Mouse (Mus musculus): ENCODE measurements at regions not wholly inside any gene's neighbourhood (a gene's known extent, or its start where the extent isn't known, plus 50 kb on each side); places are given as distances from the start of the nearest gene placed in this dataset.

DNA sequence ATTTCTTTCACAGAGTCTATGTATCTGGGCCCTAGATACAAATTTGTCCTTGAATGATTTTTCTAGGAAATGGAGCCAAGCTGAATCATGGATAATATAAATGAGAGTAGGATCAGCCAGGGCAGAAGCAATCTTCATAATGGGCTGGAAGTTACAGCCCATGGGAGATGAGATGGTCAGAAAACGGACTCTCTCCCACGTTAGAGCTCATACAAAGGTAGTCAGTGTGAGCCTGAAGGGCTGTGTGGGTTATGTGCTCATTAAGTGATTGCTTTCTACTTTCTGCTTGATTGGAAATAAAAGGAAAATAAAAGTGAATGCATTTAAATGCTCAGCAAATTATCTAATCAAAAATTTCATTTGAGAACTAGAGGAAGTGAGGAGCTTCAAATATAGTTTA, 2017.1 kb upstream of the Pcdh20 start:
- DNase-seq (ENCODE audit: extremely low read depth, low read depth, low spot score), result no peak
- no peak overlapping the region for H3K4me3 ChIP-seq (ENCODE audit: insufficient read depth, low read depth, low read length)
- no peak overlapping the region for H3K27ac ChIP-seq (replicated peaks; ENCODE audit: insufficient read depth, low read depth, low read length)
- no peaks in the 10 kb centered on the region for H3K79me2 ChIP-seq (ENCODE audit: control insufficient read depth, insufficient read depth, low read length)
- no peaks in the 10 kb centered on the region for H3K4me1 ChIP-seq (ENCODE audit: control insufficient read depth, insufficient read depth, low read length)
- H3K27me3 ChIP-seq (ENCODE audit: control insufficient read depth, insufficient read depth, low read length), result no peaks in the 10 kb centered on the region
- H3K36me3 ChIP-seq (ENCODE audit: control insufficient read depth, insufficient read depth, low read length), result no peaks in the 10 kb centered on the region
- H3K9ac ChIP-seq (ENCODE audit: low read depth, low read length), result no peak overlapping the region
- 77% methylated on average over 2 of the region's 2 CpGs for WGBS
- TF ChIP-seq CTCF (IDR thresholded peaks at IDR 0.05; ENCODE audit: low read depth, low read length) (no peak), POLR2A (IDR thresholded peaks at IDR 0.05; ENCODE audit: extremely low read depth, insufficient read depth, low read length) (no peak)

DNA sequence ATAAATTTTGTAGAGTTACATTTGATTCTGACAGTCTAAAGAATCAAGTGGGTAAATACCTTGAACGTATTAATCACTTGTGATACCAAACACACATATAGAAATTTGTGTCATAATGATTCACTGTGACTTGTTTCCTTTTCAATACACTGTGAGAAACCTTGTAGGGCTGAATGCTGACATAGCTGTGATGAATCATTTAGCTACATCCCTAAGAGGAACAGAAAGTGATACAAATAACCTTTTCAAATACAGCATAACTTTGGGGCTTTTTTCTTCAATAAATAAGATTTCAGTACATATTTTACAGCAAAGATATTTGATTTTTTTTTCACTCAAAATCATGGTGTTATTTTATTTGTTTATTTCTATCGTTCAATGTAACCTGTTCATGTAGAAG, 1976.8 kb upstream of the Pcdh20 start:
- no peaks in the 10 kb centered on the region for H3K27me3 ChIP-seq (ENCODE audit: control insufficient read depth, insufficient read depth, low read length)
- no peak overlapping the region for H3K4me3 ChIP-seq (ENCODE audit: insufficient read depth, low read depth, low read length)
- TF ChIP-seq CTCF (IDR thresholded peaks at IDR 0.05; ENCODE audit: low read depth, low read length) (no peak), POLR2A (IDR thresholded peaks at IDR 0.05; ENCODE audit: extremely low read depth, insufficient read depth, low read length) (no peak)
- 61% methylated on average over 2 of the region's 2 CpGs for WGBS
- no peaks in the 10 kb centered on the region for H3K4me1 ChIP-seq (ENCODE audit: control insufficient read depth, insufficient read depth, low read length)
- H3K79me2 ChIP-seq (ENCODE audit: control insufficient read depth, insufficient read depth, low read length), result no peaks in the 10 kb centered on the region
- no peak overlapping the region for H3K9ac ChIP-seq (ENCODE audit: low read depth, low read length)
- H3K36me3 ChIP-seq (ENCODE audit: control insufficient read depth, insufficient read depth, low read length), result no peaks in the 10 kb centered on the region
- no peak overlapping the region for H3K27ac ChIP-seq (replicated peaks; ENCODE audit: insufficient read depth, low read depth, low read length)
- no peak for DNase-seq (ENCODE audit: extremely low read depth, low read depth, low spot score)

DNA sequence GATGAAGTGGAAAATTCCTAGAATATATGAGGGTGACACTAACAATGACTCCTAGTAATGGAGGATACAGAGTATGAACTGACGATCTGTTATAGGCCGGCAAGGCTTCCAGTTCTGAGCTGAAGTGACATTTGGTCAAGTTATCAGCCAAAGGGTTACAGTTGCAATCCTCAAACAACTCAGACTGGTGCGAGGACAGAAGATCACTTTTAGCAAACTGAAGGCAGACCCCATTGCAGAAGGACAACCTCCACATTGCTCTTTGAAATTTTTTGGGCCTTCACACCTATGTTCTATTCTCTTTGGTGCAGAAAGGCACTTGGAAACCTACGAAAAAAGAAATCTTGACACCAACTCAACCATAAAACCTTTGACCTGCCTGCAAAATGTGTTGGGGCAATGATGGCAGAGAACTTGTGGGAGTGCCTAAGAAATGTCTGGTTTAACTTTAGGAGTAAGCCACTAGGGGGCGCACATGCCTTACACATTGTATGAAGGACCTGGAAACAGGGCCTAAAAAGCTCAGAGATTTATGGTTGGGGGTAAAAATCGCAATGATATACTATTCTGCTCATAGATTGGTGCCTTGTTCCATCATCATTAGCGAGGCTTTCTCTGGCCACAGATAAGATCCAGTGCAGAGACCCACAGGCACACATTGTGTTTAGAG, 1961.8 kb upstream of the Pcdh20 start:
- Histone ChIP-seq H3K36me3 (ENCODE audit: control insufficient read depth, insufficient read depth, low read length) (no peaks in the 10 kb centered on the region), H3K4me1 (ENCODE audit: control insufficient read depth, insufficient read depth, low read length) (no peaks in the 10 kb centered on the region), H3K27ac (replicated peaks; ENCODE audit: insufficient read depth, low read depth, low read length) (no peak overlapping the region), H3K27me3 (ENCODE audit: control insufficient read depth, insufficient read depth, low read length) (no peaks in the 10 kb centered on the region), H3K9ac (ENCODE audit: low read depth, low read length) (no peak overlapping the region), H3K79me2 (ENCODE audit: control insufficient read depth, insufficient read depth, low read length) (no peaks in the 10 kb centered on the region), H3K4me3 (ENCODE audit: insufficient read depth, low read depth, low read length) (no peak overlapping the region)
- TF ChIP-seq CTCF (IDR thresholded peaks at IDR 0.05; ENCODE audit: low read depth, low read length) (peak; percentile 21), POLR2A (IDR thresholded peaks at IDR 0.05; ENCODE audit: extremely low read depth, insufficient read depth, low read length) (no peak)
- DNase-seq (ENCODE audit: extremely low read depth, low read depth, low spot score), result peak; percentile 31
- 49% methylated on average over 7 of the region's 7 CpGs for WGBS

DNA sequence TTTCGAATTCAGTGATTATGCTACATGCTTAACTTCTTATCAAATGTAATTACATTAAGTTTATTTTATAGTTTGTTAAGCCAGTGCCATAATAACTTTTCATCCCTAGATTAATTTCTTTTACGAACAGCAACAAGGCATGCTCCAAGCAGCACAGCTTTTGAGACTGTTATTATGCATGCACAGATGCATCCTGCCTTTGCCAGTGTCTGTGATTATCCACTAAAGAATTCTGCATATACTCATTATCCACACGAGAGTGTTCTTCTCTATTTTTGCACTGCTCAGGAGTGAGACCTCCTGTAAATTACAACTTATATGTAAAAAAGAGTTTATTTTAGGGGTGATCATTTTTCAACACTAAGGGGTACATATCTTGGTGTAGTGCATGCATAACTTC, 1941.5 kb upstream of the Pcdh20 start:
- Histone ChIP-seq H3K27me3 (ENCODE audit: control insufficient read depth, insufficient read depth, low read length) (no peaks in the 10 kb centered on the region), H3K79me2 (ENCODE audit: control insufficient read depth, insufficient read depth, low read length) (no peaks in the 10 kb centered on the region), H3K9ac (ENCODE audit: low read depth, low read length) (no peak overlapping the region), H3K27ac (replicated peaks; ENCODE audit: insufficient read depth, low read depth, low read length) (no peak overlapping the region), H3K36me3 (ENCODE audit: control insufficient read depth, insufficient read depth, low read length) (no peaks in the 10 kb centered on the region), H3K4me3 (ENCODE audit: insufficient read depth, low read depth, low read length) (no peak overlapping the region), H3K4me1 (ENCODE audit: control insufficient read depth, insufficient read depth, low read length) (no peaks in the 10 kb centered on the region)
- no peak for DNase-seq (ENCODE audit: extremely low read depth, low read depth, low spot score)
- WGBS, result 64% methylated on average over 3 of the region's 3 CpGs
- TF ChIP-seq POLR2A (IDR thresholded peaks at IDR 0.05; ENCODE audit: extremely low read depth, insufficient read depth, low read length), result no peak
- TF ChIP-seq CTCF (IDR thresholded peaks at IDR 0.05; ENCODE audit: low read depth, low read length), result no peak

DNA sequence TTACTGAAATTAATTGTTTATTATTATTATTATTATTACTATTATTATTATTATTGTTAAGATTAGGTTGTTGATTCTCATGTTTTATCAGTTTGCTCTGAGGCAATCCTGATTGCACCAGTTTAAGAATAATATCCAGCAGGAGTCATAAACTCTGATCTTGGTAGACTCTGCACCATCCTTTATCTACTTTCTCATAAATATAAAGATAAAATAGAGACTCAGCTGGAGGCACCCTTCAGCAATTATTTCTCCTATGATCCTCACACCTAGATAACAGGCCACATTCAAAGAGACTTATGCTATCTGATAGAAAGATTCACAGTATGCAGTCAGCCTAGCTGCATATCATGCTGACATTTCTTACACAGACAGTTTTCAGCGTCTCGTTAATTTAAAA, 1935.2 kb upstream of the Pcdh20 start:
- Histone ChIP-seq H3K36me3 (ENCODE audit: control insufficient read depth, insufficient read depth, low read length) (no peaks in the 10 kb centered on the region), H3K79me2 (ENCODE audit: control insufficient read depth, insufficient read depth, low read length) (no peaks in the 10 kb centered on the region), H3K27ac (replicated peaks; ENCODE audit: insufficient read depth, low read depth, low read length) (no peak overlapping the region), H3K27me3 (ENCODE audit: control insufficient read depth, insufficient read depth, low read length) (no peaks in the 10 kb centered on the region), H3K4me3 (ENCODE audit: insufficient read depth, low read depth, low read length) (no peak overlapping the region), H3K9ac (ENCODE audit: low read depth, low read length) (no peak overlapping the region), H3K4me1 (ENCODE audit: control insufficient read depth, insufficient read depth, low read length) (no peaks in the 10 kb centered on the region)
- TF ChIP-seq CTCF (IDR thresholded peaks at IDR 0.05; ENCODE audit: low read depth, low read length), result no peak
- no peak for TF ChIP-seq POLR2A (IDR thresholded peaks at IDR 0.05; ENCODE audit: extremely low read depth, insufficient read depth, low read length)
- WGBS, result 87% methylated on average over 2 of the region's 2 CpGs
- no peak for DNase-seq (ENCODE audit: extremely low read depth, low read depth, low spot score)

DNA sequence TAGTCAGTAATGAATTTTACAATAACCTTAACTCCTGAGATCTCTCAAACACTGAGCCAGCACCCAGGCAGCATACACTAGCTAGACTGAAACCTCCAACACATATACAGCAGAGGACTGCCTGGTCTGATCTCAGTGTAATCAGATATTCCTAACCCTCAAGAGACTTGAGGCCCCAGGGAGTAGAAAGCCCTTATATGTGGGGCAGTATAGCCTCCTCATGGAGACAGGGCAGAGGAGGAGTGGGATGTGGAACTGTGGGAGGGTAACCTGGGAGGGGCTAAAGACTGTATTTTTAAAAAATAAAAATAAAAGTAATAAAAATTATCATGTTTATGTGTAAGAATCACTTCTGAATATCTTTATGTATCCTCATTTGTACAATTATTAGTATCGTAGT, 1934.3 kb upstream of the Pcdh20 start:
- WGBS, result 96% methylated on average over 1 of the region's 1 CpGs
- no peak overlapping the region for H3K9ac ChIP-seq (ENCODE audit: low read depth, low read length)
- H3K4me1 ChIP-seq (ENCODE audit: control insufficient read depth, insufficient read depth, low read length), result no peaks in the 10 kb centered on the region
- H3K27ac ChIP-seq (replicated peaks; ENCODE audit: insufficient read depth, low read depth, low read length), result no peak overlapping the region
- no peaks in the 10 kb centered on the region for H3K27me3 ChIP-seq (ENCODE audit: control insufficient read depth, insufficient read depth, low read length)
- TF ChIP-seq POLR2A (IDR thresholded peaks at IDR 0.05; ENCODE audit: extremely low read depth, insufficient read depth, low read length), result no peak
- no peak for TF ChIP-seq CTCF (IDR thresholded peaks at IDR 0.05; ENCODE audit: low read depth, low read length)
- no peak overlapping the region for H3K4me3 ChIP-seq (ENCODE audit: insufficient read depth, low read depth, low read length)
- no peaks in the 10 kb centered on the region for H3K79me2 ChIP-seq (ENCODE audit: control insufficient read depth, insufficient read depth, low read length)
- no peak for DNase-seq (ENCODE audit: extremely low read depth, low read depth, low spot score)
- H3K36me3 ChIP-seq (ENCODE audit: control insufficient read depth, insufficient read depth, low read length), result no peaks in the 10 kb centered on the region

Data from liver, adult 2 months (tissue).